Mouse (Mus musculus): ENCODE results near the gene Plcd4.

- TF ChIP-seq CTCF (IDR thresholded peaks at IDR 0.05; ENCODE audit: low read depth, low read length): no peak
- TF ChIP-seq POLR2A (IDR thresholded peaks at IDR 0.05; ENCODE audit: insufficient read depth, low read length): peak; percentile 74
- TF ChIP-seq EP300 (IDR thresholded peaks at IDR 0.05; ENCODE audit: insufficient read depth, low read depth, low read length): peak; percentile 32; the same call in 1 of the 2 replicates
Observed at GRCm38 (mm10) chr1:74505721-74506464, 36.8 kb upstream of the Plcd4 start, which contains the start of gene Cnot9.

Data from ES-Bruce4 (cell line).